In the genomic region with DNA sequence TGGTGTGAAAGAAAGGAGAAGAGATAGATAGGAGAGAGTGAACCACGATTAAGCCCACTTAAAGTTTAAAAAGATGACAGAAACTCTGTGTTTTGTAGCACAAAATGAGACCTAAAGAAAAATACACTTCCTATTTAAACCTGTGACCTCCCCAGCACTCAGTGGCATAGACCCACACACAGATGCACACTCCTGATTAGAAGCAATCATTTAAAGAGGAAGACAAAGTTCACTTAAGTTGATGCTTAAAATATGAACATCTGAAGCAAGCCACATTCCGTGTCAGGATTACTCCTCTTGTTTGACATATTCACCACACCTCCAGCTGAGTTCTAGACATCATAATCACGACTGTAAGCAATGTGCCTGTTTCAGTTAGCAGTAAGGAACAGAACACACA, we compare ENCODE assay signal across 16 mouse cellular contexts.
"Had no signal": no experiment of that assay in that cellular context is flagged by ENCODE, and none has a peak within 500 bp of the region (broad histone marks: within the 10 kb centered on the region; RNA-seq: fewer than 3 reads in every experiment).

No protein-coding gene starts in this region.

- ATAC-seq: lung, postnatal 0 days; midbrain, embryonic 15.5 days had no signal

- DNase-seq: kidney, adult 8-10 months; kidney, postnatal 36 days; left cerebral cortex, postnatal 4 days; lung, adult 2 months; lung, postnatal 36 days; retina, postnatal 1 day; right cerebral cortex, postnatal 4 days; spleen, adult 18-20 months; thymus, adult 2 months; thymus, postnatal 36 days had no signal

- H3K4me3 ChIP-seq: limb, embryonic 13.5 days; midbrain, embryonic 15.5 days; neural tube, embryonic 12.5 days had no signal

- H3K9ac ChIP-seq: limb, embryonic 13.5 days; liver, embryonic 14.5 days; midbrain, embryonic 15.5 days; neural tube, embryonic 12.5 days had no signal

- H3K36me3 ChIP-seq: midbrain, embryonic 15.5 days; neural tube, embryonic 12.5 days had no signal

- H3K27me3 ChIP-seq: limb, embryonic 13.5 days; midbrain, embryonic 15.5 days; neural tube, embryonic 12.5 days had no signal

- H3K9me3 ChIP-seq: limb, embryonic 13.5 days; midbrain, embryonic 15.5 days; neural tube, embryonic 12.5 days had no signal

- H3K27ac ChIP-seq: kidney, postnatal 0 days; limb, embryonic 13.5 days; liver, embryonic 14.5 days; midbrain, embryonic 15.5 days; neural tube, embryonic 12.5 days had no signal
